Mouse (Mus musculus) hindbrain, embryonic 16.5 days (tissue): ENCODE measurements around the gene Olfr544. TPM values are rescaled to one million over a fixed set of nuclear protein-coding genes. Genes with fewer than 3 reads are reported as not detected.

ENCODE experiments used
- ATAC-seq: fragments of 200-750 bp; cut with Nextera tagmentation; 2 replicates; pipeline ENCODE4 v1.8.0; 2017; ENCODE audit warnings: moderate TSS enrichment, moderate library complexity
- H3K27ac ChIP-seq: fragments of 300-500 bp; sonication (generic); 2 replicates; pipeline ENCODE4 v1.5.1; 2014; ENCODE audit warnings: low read depth, mild to moderate bottlenecking, control low read depth, low read length, moderate library complexity
- H3K27me3 ChIP-seq: fragments of 300-500 bp; sonication (generic); replicated peaks from 2 replicates; pipeline ENCODE4 v1.6.1; 2014; ENCODE audit warnings: low read length; ENCODE audit not compliant: control insufficient read depth, insufficient read depth
- H3K36me3 ChIP-seq: fragments of 300-500 bp; sonication (generic); 2 replicates; pipeline ENCODE4 v1.6.1; 2014; ENCODE audit warnings: mild to moderate bottlenecking, low read length, moderate library complexity, mixed read lengths; ENCODE audit not compliant: control insufficient read depth, insufficient read depth
- H3K4me1 ChIP-seq: fragments of 300-500 bp; sonication (generic); 2 replicates; pipeline ENCODE4 v1.6.1; 2014; ENCODE audit warnings: low read depth, low read length; ENCODE audit not compliant: control insufficient read depth, insufficient read depth
- H3K4me2 ChIP-seq: fragments of 300-500 bp; sonication (generic); 2 replicates; pipeline ENCODE4 v1.6.1; 2014; ENCODE audit warnings: mild to moderate bottlenecking, low read length, control low read depth, moderate library complexity
- H3K4me3 ChIP-seq: fragments of 300-500 bp; sonication (generic); 2 replicates; pipeline ENCODE4 v1.5.1; 2014; ENCODE audit warnings: mild to moderate bottlenecking, low read length, control low read depth, moderate library complexity
- H3K9ac ChIP-seq: fragments of 300-500 bp; sonication (generic); 2 replicates; pipeline ENCODE4 v1.6.1; 2014; ENCODE audit warnings: low read depth, mild to moderate bottlenecking, control low read depth, low read length, moderate library complexity
- H3K9me3 ChIP-seq: fragments of 300-500 bp; sonication (generic); 2 replicates; pipeline ENCODE4 v1.6.1; 2014; ENCODE audit warnings: mild to moderate bottlenecking, low read length, moderate library complexity; ENCODE audit not compliant: control insufficient read depth
- WGBS: fragments of 180-500 bp; shearing (Covaris S2); extraction: QIAGEN DNeasy Blood & Tissue Kit; methylation state at CpG from one replicate; pipeline ENCODE4 v1.1.7; 2014; 5-methylcytosine and 5-hydroxymethylcytosine counted together
- polyA plus RNA-seq: library from polyadenylated mRNA; unstranded; fragments of >200 nt; fragmentation: Nextera tagmentation; extraction: Ambion mirVana; gene quantifications from 2 replicates; pipeline ENCODE4 v1.2.1, GENCODE M21; 2015

Olfr544 gene
- polyA plus RNA-seq, result 0.05 and 0.14 TPM in 2 replicates

GRCm38 (mm10) chr7:102488161-102488560 lies at the start of gene Olfr544:
Gene Olfr544 (minus strand): TSS chr7:102488313.
- Histone ChIP-seq H3K4me3 (no peak within 1 kb of the TSS), H3K4me1 (no peaks in the 10 kb centered on the region), H3K27ac (no peak within 1 kb of the TSS), H3K36me3 (no peaks in the 10 kb centered on the region), H3K9me3 (no peaks in the 10 kb centered on the region), H3K27me3 (no peaks in the 10 kb centered on the region), H3K4me2 (no peak within 1 kb of the TSS), H3K9ac (no peak within 1 kb of the TSS)
- 100% methylated on average over 1 of the region's 1 CpGs for WGBS
- no peak for ATAC-seq

GRCm38 (mm10) chr7:102534449-102534848 lies 46.3 kb upstream of the Olfr544 start, which contains the start of gene Olfr547:
Gene Olfr547 (plus strand): TSS chr7:102534749.
- no peak within 1 kb of the TSS for H3K27ac ChIP-seq

GRCm38 (mm10) chr7:102529052-102529451 lies 40.9 kb upstream of the Olfr544 start:
- WGBS, result 88% methylated on average over 1 of the region's 1 CpGs
- no peak overlapping the region for H3K9ac ChIP-seq

More at GRCm38 (mm10) chr7:102534449-102534848, 46.3 kb upstream of the Olfr544 start, which contains the start of gene Olfr547:
- no peaks in the 10 kb centered on the region for H3K9me3 ChIP-seq
- H3K4me3 ChIP-seq, result no peak within 1 kb of the TSS
- 80% methylated on average over 1 of the region's 1 CpGs for WGBS
- H3K4me1 ChIP-seq, result no peaks in the 10 kb centered on the region
- H3K4me2 ChIP-seq, result no peak within 1 kb of the TSS
- no peaks in the 10 kb centered on the region for H3K27me3 ChIP-seq
- no peak for ATAC-seq
- H3K36me3 ChIP-seq, result no peaks in the 10 kb centered on the region
- no peak within 1 kb of the TSS for H3K9ac ChIP-seq

GRCm38 (mm10) chr7:102517051-102517335 lies 28.9 kb upstream of the Olfr544 start:
- Histone ChIP-seq H3K36me3 (no peaks in the 10 kb centered on the region), H3K4me2 (no peak overlapping the region), H3K9ac (no peak overlapping the region), H3K27ac (no peak overlapping the region), H3K9me3 (no peaks in the 10 kb centered on the region), H3K4me1 (peaks cover 9% of the 10 kb centered on the region), H3K4me3 (no peak overlapping the region), H3K27me3 (0 out of 2 replicates have a peak, but pooled peaks cover 3% of the 10 kb centered on the region)
- peak; percentile 12; the same call in 1 of the 2 replicates for ATAC-seq
- 58% methylated on average over 2 of the region's 2 CpGs for WGBS

More at GRCm38 (mm10) chr7:102529052-102529451, 40.9 kb upstream of the Olfr544 start:
- Histone ChIP-seq H3K4me1 (no peaks in the 10 kb centered on the region), H3K9me3 (no peaks in the 10 kb centered on the region), H3K4me2 (no peak overlapping the region), H3K36me3 (no peaks in the 10 kb centered on the region), H3K4me3 (no peak overlapping the region), H3K27me3 (no peaks in the 10 kb centered on the region), H3K27ac (no peak overlapping the region)
- no peak for ATAC-seq

GRCm38 (mm10) chr7:102516261-102517050 lies 28.3 kb upstream of the Olfr544 start:
- Histone ChIP-seq H3K4me3 (no peak overlapping the region), H3K4me2 (no peak overlapping the region), H3K9ac (no peak overlapping the region), H3K27me3 (0 out of 2 replicates have a peak, but pooled peaks cover 3% of the 10 kb centered on the region), H3K9me3 (no peaks in the 10 kb centered on the region), H3K36me3 (no peaks in the 10 kb centered on the region), H3K27ac (no peak overlapping the region), H3K4me1 (peaks cover 9% of the 10 kb centered on the region)
- ATAC-seq, result no peak
- WGBS, result 54% methylated on average over 10 of the region's 10 CpGs

GRCm38 (mm10) chr7:102514144-102514543 lies 26.0 kb upstream of the Olfr544 start:
- 79% methylated on average over 4 of the region's 4 CpGs for WGBS
- no peak for ATAC-seq
- H3K9ac ChIP-seq, result no peak overlapping the region
- H3K36me3 ChIP-seq, result no peaks in the 10 kb centered on the region
- H3K27ac ChIP-seq, result no peak overlapping the region
- H3K4me1 ChIP-seq, result peaks cover 9% of the 10 kb centered on the region
- 0 out of 2 replicates have a peak, but pooled peaks cover 3% of the 10 kb centered on the region for H3K27me3 ChIP-seq
- H3K4me3 ChIP-seq, result no peak overlapping the region
- H3K9me3 ChIP-seq, result no peaks in the 10 kb centered on the region
- no peak overlapping the region for H3K4me2 ChIP-seq

- Histone ChIP-seq H3K9me3 (no peaks in the 10 kb centered on the region), H3K27me3 (0 out of 2 replicates have a peak, but pooled peaks cover 3% of the 10 kb centered on the region), H3K36me3 (no peaks in the 10 kb centered on the region), H3K27ac (peak overlapping the region; percentile 46; the same call in 1 of the 2 replicates), H3K9ac (peak overlapping the region; percentile 86), H3K4me1 (peaks cover 9% of the 10 kb centered on the region), H3K4me3 (peak overlapping the region; percentile 49), H3K4me2 (peak overlapping the region; percentile 91)
- peak; percentile 98 for ATAC-seq
- WGBS, result under 1% methylated on average over 54 of the region's 54 CpGs
Measured at GRCm38 (mm10) chr7:102512814-102513435, 24.8 kb upstream of the Olfr544 start.

- 94% methylated on average over 10 of the region's 10 CpGs for WGBS
Measured at GRCm38 (mm10) chr7:102511927-102512326, 23.8 kb upstream of the Olfr544 start.

GRCm38 (mm10) chr7:102509726-102510125 lies 21.6 kb upstream of the Olfr544 start:
- ATAC-seq, result no peak
- H3K27ac ChIP-seq, result no peak overlapping the region
- no peaks in the 10 kb centered on the region for H3K9me3 ChIP-seq
- 71% methylated on average over 7 of the region's 7 CpGs for WGBS
- H3K27me3 ChIP-seq, result 0 out of 2 replicates have a peak, but pooled peaks cover 3% of the 10 kb centered on the region
- H3K36me3 ChIP-seq, result no peaks in the 10 kb centered on the region
- H3K4me2 ChIP-seq, result no peak overlapping the region
- H3K9ac ChIP-seq, result no peak overlapping the region
- H3K4me1 ChIP-seq, result 0 out of 2 replicates have a peak, but pooled peaks cover 2% of the 10 kb centered on the region
- H3K4me3 ChIP-seq, result no peak overlapping the region

More at GRCm38 (mm10) chr7:102511927-102512326, 23.8 kb upstream of the Olfr544 start:
- Histone ChIP-seq H3K4me1 (peaks cover 9% of the 10 kb centered on the region), H3K4me2 (no peak overlapping the region), H3K27ac (no peak overlapping the region), H3K4me3 (no peak overlapping the region), H3K27me3 (0 out of 2 replicates have a peak, but pooled peaks cover 3% of the 10 kb centered on the region), H3K9ac (no peak overlapping the region), H3K9me3 (no peaks in the 10 kb centered on the region), H3K36me3 (no peaks in the 10 kb centered on the region)
- no peak for ATAC-seq
